Mouse (Mus musculus): Measurements from ENCODE around the gene Rxfp3. TPM values are rescaled to one million over a fixed set of nuclear protein-coding genes. Genes with fewer than 3 reads are reported as not detected.
A peak's percentile ranks its signal among the peaks of the same experiment; 100 is the strongest.

The Rxfp3 gene
- polyA plus RNA-seq, 1 experiment from 2014 or later = 2.1 TPM

- Histone ChIP-seq H3K9me3 (no peaks in the 10 kb centered on the region), H3K9ac (replicated peaks) (no peak overlapping the region), H3K36me3 (no peaks in the 10 kb centered on the region), H3K27ac (replicated peaks) (no peak overlapping the region), H3K4me3 (no peak overlapping the region), H3K4me1 (peaks cover 25% of the 10 kb centered on the region), H3K27me3 (no peaks in the 10 kb centered on the region), H3K4me2 (replicated peaks) (no peak overlapping the region)
- 93% methylated on average over 1 of the region's 1 CpGs for WGBS
- ATAC-seq (replicated peaks) = no peak
Observed at GRCm38 (mm10) chr15:11062903-11063302, 25.1 kb upstream of the Rxfp3 start.

GRCm38 (mm10) chr15:11054440-11055080 is 16.8 kb upstream of the Rxfp3 start:
- Histone ChIP-seq H3K9ac (replicated peaks) (no peak overlapping the region), H3K9me3 (no peaks in the 10 kb centered on the region), H3K4me2 (replicated peaks) (no peak overlapping the region), H3K4me1 (no peaks in the 10 kb centered on the region), H3K36me3 (no peaks in the 10 kb centered on the region), H3K27me3 (no peaks in the 10 kb centered on the region), H3K4me3 (no peak overlapping the region), H3K27ac (replicated peaks) (no peak overlapping the region)
- 81% methylated on average over 7 of the region's 7 CpGs for WGBS
- ATAC-seq (replicated peaks) = no peak

- Histone ChIP-seq H3K27ac (replicated peaks) (no peak overlapping the region), H3K4me1 (no peaks in the 10 kb centered on the region), H3K36me3 (no peaks in the 10 kb centered on the region), H3K4me2 (replicated peaks) (no peak overlapping the region), H3K9me3 (no peaks in the 10 kb centered on the region), H3K9ac (replicated peaks) (no peak overlapping the region), H3K27me3 (no peaks in the 10 kb centered on the region), H3K4me3 (no peak overlapping the region)
- ATAC-seq (replicated peaks) = no peak
- WGBS = 62% methylated on average over 10 of the region's 10 CpGs
Observed at GRCm38 (mm10) chr15:11053678-11054439, 16.1 kb upstream of the Rxfp3 start.

GRCm38 (mm10) chr15:11042828-11043227 is 5.0 kb upstream of the Rxfp3 start:
- no peak overlapping the region for H3K27ac ChIP-seq (replicated peaks)
- H3K4me2 ChIP-seq (replicated peaks) = no peak overlapping the region
- no peaks in the 10 kb centered on the region for H3K4me1 ChIP-seq
- H3K4me3 ChIP-seq = no peak overlapping the region
- 80% methylated on average over 5 of the region's 5 CpGs for WGBS
- H3K9me3 ChIP-seq = no peaks in the 10 kb centered on the region
- H3K27me3 ChIP-seq = peaks cover 6% of the 10 kb centered on the region; the same call in 1 of the 2 replicates
- H3K9ac ChIP-seq (replicated peaks) = no peak overlapping the region
- no peak for ATAC-seq (replicated peaks)
- H3K36me3 ChIP-seq = no peaks in the 10 kb centered on the region

- H3K9me3 ChIP-seq = no peaks in the 10 kb centered on the region
- no peaks in the 10 kb centered on the region for H3K36me3 ChIP-seq
- H3K4me3 ChIP-seq = no peak overlapping the region
- H3K4me1 ChIP-seq = peaks cover 16% of the 10 kb centered on the region
- ATAC-seq (replicated peaks) = no peak
- H3K4me2 ChIP-seq (replicated peaks) = no peak overlapping the region
- H3K27ac ChIP-seq (replicated peaks) = no peak overlapping the region
- peaks cover 22% of the 10 kb centered on the region for H3K27me3 ChIP-seq
- no peak overlapping the region for H3K9ac ChIP-seq (replicated peaks)
- 83% methylated on average over 2 of the region's 2 CpGs for WGBS
Observed at GRCm38 (mm10) chr15:11041229-11041628, 3.4 kb upstream of the Rxfp3 start.

- 67% methylated on average over 5 of the region's 5 CpGs for WGBS
- no peak for ATAC-seq (replicated peaks)
Observed at GRCm38 (mm10) chr15:11040067-11040466, 2.3 kb upstream of the Rxfp3 start.

GRCm38 (mm10) chr15:11038476-11038875 is 685 bp upstream of the Rxfp3 start:
- Histone ChIP-seq H3K4me1 (peaks cover 22% of the 10 kb centered on the region), H3K9me3 (no peaks in the 10 kb centered on the region), H3K27me3 (peaks cover 42% of the 10 kb centered on the region), H3K9ac (replicated peaks) (no peak overlapping the region), H3K4me3 (no peak overlapping the region), H3K36me3 (no peaks in the 10 kb centered on the region), H3K27ac (replicated peaks) (no peak overlapping the region), H3K4me2 (replicated peaks) (no peak overlapping the region)
- 3% methylated on average over 12 of the region's 12 CpGs for WGBS
- no peak for ATAC-seq (replicated peaks)

More at GRCm38 (mm10) chr15:11040067-11040466, 2.3 kb upstream of the Rxfp3 start:
- Histone ChIP-seq H3K27ac (replicated peaks) (no peak overlapping the region), H3K27me3 (peaks cover 34% of the 10 kb centered on the region), H3K9ac (replicated peaks) (no peak overlapping the region), H3K4me3 (no peak overlapping the region), H3K36me3 (no peaks in the 10 kb centered on the region), H3K4me2 (replicated peaks) (no peak overlapping the region), H3K9me3 (no peaks in the 10 kb centered on the region), H3K4me1 (peaks cover 22% of the 10 kb centered on the region)

GRCm38 (mm10) chr15:11037376-11037695 is 455 bp downstream of the Rxfp3 start:
- Histone ChIP-seq H3K4me1 (peaks cover 22% of the 10 kb centered on the region), H3K4me2 (replicated peaks) (peak overlapping the region; percentile 46), H3K27ac (replicated peaks) (no peak overlapping the region), H3K9me3 (no peaks in the 10 kb centered on the region), H3K27me3 (peaks cover 42% of the 10 kb centered on the region), H3K36me3 (no peaks in the 10 kb centered on the region), H3K9ac (replicated peaks) (peak overlapping the region; percentile 29), H3K4me3 (peak overlapping the region; percentile 33)
- 0 out of 2 replicates have a peak, but pooled peaks have one; percentile 14 for ATAC-seq (replicated peaks)
- under 1% methylated on average over 8 of the region's 8 CpGs for WGBS

- H3K27me3 ChIP-seq = peaks cover 42% of the 10 kb centered on the region
- WGBS = 1% methylated on average over 49 of the region's 49 CpGs
- no peaks in the 10 kb centered on the region for H3K9me3 ChIP-seq
- no peaks in the 10 kb centered on the region for H3K36me3 ChIP-seq
- no peak overlapping the region for H3K27ac ChIP-seq (replicated peaks)
- peaks cover 22% of the 10 kb centered on the region for H3K4me1 ChIP-seq
- ATAC-seq (replicated peaks) = 0 out of 2 replicates have a peak, but pooled peaks have one; percentile 36
- peak overlapping the region; percentile 46 for H3K4me2 ChIP-seq (replicated peaks)
- peak overlapping the region; percentile 33 for H3K4me3 ChIP-seq
- peak overlapping the region; percentile 29 for H3K9ac ChIP-seq (replicated peaks)
Observed at GRCm38 (mm10) chr15:11036535-11037375, 1.0 kb downstream of the Rxfp3 start.

- Histone ChIP-seq H3K27ac (replicated peaks) (no peak overlapping the region), H3K4me2 (replicated peaks) (peak overlapping the region; percentile 46), H3K4me1 (peaks cover 22% of the 10 kb centered on the region), H3K27me3 (peaks cover 42% of the 10 kb centered on the region), H3K9ac (replicated peaks) (no peak overlapping the region), H3K4me3 (peak overlapping the region; percentile 33), H3K36me3 (no peaks in the 10 kb centered on the region), H3K9me3 (no peaks in the 10 kb centered on the region)
- peak; percentile 50; the same call in 1 of the 2 replicates for ATAC-seq (replicated peaks)
- WGBS = 7% methylated on average over 34 of the region's 34 CpGs
Observed at GRCm38 (mm10) chr15:11035947-11036474, 1.8 kb downstream of the Rxfp3 start.

- WGBS = 73% methylated on average over 3 of the region's 3 CpGs
- Histone ChIP-seq H3K4me1 (no peaks in the 10 kb centered on the region), H3K9ac (replicated peaks) (no peak overlapping the region), H3K36me3 (no peaks in the 10 kb centered on the region), H3K4me3 (no peak overlapping the region), H3K27ac (replicated peaks) (no peak overlapping the region), H3K4me2 (replicated peaks) (no peak overlapping the region), H3K9me3 (no peaks in the 10 kb centered on the region), H3K27me3 (peaks cover 10% of the 10 kb centered on the region)
- no peak for ATAC-seq (replicated peaks)
Observed at GRCm38 (mm10) chr15:11030188-11030587, 7.6 kb downstream of the Rxfp3 start.

Data from forebrain, embryonic 15.5 days (tissue).